Mouse (Mus musculus) C2C12 (cell line): ENCODE measurements around the gene Col16a1. TPM values are rescaled to one million over a fixed set of nuclear protein-coding genes. Genes with fewer than 3 reads are reported as not detected.
A peak's percentile ranks its signal among the peaks of the same experiment; 100 is the strongest.

ENCODE experiments used
- H3K27me3 ChIP-seq: one replicate; pipeline ENCODE4 v1.6.1; 2011; ENCODE audit not compliant: control insufficient read depth, insufficient read depth, insufficient read length
- H3K36me3 ChIP-seq: one replicate; pipeline ENCODE4 v1.6.1; 2011; ENCODE audit not compliant: control insufficient read depth, insufficient read depth
- H3K4me3 ChIP-seq: one replicate; pipeline ENCODE4 v1.5.1; 2011; ENCODE audit warnings: mild to moderate bottlenecking, control low read depth; ENCODE audit not compliant: poor library complexity, insufficient read depth, severe bottlenecking
- H3K79me2 ChIP-seq: one replicate; pipeline ENCODE4 v1.6.1; 2011; ENCODE audit not compliant: control insufficient read depth, insufficient read depth
- H3K79me3 ChIP-seq: one replicate; pipeline ENCODE4 v1.6.1; 2011; ENCODE audit warnings: low read depth, control low read depth
- H3ac ChIP-seq: one replicate; pipeline ENCODE3; 2011; ENCODE audit warnings: low read depth; ENCODE audit not compliant: control insufficient read depth, insufficient read length
- CEBPB ChIP-seq: IDR thresholded peaks from one replicate; pipeline ENCODE4 v1.6.1; 2011; ENCODE audit warnings: low read depth, mild to moderate bottlenecking, control low read depth, moderate library complexity
- CTCF ChIP-seq: IDR thresholded peaks from one replicate; pipeline ENCODE4 v1.5.1; 2011; ENCODE audit not compliant: control insufficient read depth, insufficient read depth, insufficient read length
- FOSL1 ChIP-seq: IDR thresholded peaks from one replicate; pipeline ENCODE4 v1.8.0; 2011; ENCODE audit warnings: mild to moderate bottlenecking, low read length; ENCODE audit not compliant: poor library complexity, insufficient read depth, severe bottlenecking
- MAX ChIP-seq: IDR thresholded peaks from one replicate; pipeline ENCODE4 v1.6.1; 2011; ENCODE audit warnings: mild to moderate bottlenecking, control low read depth
- MYOD1 ChIP-seq: IDR thresholded peaks from one replicate; pipeline ENCODE4 v1.6.1; 2011; ENCODE audit warnings: low read depth; ENCODE audit not compliant: control insufficient read depth, insufficient read length
- MYOG ChIP-seq: IDR thresholded peaks from one replicate; pipeline ENCODE4 v1.6.1; 2011; ENCODE audit not compliant: control insufficient read depth, insufficient read length; ENCODE audit errors: extremely low read depth
- USF1 ChIP-seq: IDR thresholded peaks from one replicate; pipeline ENCODE4 v1.6.1; 2011; ENCODE audit warnings: low read depth, mild to moderate bottlenecking, control low read depth, moderate library complexity
- polyA plus RNA-seq: library from polyadenylated mRNA; unstranded; fragments of >200 nt; fragmentation: generic; extraction: Trizol; gene quantifications from one replicate; pipeline ENCODE4 v1.2.1, GENCODE M21; 2012; ENCODE audit warnings: missing spikeins

Gene Col16a1
- polyA plus RNA-seq, 1 experiment = 7.5 TPM

DNA sequence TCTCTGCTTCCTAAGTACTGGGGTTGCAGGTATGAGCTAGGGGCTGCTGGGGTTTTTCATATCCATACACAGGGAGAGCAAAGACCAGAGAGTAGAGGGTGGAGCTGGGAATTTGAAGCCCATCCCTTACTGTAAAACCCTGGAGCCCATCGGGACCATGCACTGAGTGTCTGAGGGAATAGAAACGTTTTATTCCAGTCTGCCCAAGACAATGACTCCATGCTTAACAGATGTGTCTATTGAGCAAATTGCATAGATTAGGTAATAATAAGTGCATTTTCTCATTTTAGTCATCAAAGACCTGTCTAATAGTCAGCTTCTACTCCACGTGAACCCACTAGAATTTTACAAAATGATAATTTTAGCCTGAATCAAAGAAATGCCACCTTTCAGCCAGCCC, 22.9 kb downstream of the Col16a1 start:
- H3K4me3 ChIP-seq = no peak overlapping the region
- H3K79me3 ChIP-seq = no peaks in the 10 kb centered on the region
- no peaks in the 10 kb centered on the region for H3K79me2 ChIP-seq
- no peaks in the 10 kb centered on the region for H3K36me3 ChIP-seq
- no peak overlapping the region for H3ac ChIP-seq
- TF ChIP-seq MAX (no peak), FOSL1 (no peak), CTCF (no peak), USF1 (no peak), MYOD1 (no peak), MYOG (no peak), CEBPB (no peak)
- no peaks in the 10 kb centered on the region for H3K27me3 ChIP-seq

DNA sequence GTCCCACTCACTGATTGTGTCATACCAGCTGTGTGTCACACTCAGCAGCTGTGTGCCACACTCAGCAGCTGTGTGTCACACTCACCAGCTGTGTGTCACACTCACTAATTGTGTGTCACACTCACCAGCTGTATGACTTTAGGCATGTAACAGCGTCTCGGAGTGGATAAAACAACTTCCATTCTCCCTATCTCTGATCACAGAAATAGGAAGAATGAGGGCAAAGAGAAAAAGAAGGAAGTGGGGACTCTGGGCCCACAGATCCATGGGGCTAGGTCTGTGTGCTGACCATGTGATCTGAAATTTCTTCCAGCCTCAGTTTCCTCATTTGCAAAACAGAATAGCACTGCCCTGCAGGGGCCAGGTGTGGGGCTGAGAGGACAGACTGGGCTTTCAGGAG, 24.1 kb downstream of the Col16a1 start:
- H3K79me3 ChIP-seq = no peaks in the 10 kb centered on the region
- TF ChIP-seq MYOG (no peak), MYOD1 (no peak), CEBPB (no peak), FOSL1 (no peak), CTCF (no peak), MAX (no peak), USF1 (no peak)
- H3K36me3 ChIP-seq = no peaks in the 10 kb centered on the region

DNA sequence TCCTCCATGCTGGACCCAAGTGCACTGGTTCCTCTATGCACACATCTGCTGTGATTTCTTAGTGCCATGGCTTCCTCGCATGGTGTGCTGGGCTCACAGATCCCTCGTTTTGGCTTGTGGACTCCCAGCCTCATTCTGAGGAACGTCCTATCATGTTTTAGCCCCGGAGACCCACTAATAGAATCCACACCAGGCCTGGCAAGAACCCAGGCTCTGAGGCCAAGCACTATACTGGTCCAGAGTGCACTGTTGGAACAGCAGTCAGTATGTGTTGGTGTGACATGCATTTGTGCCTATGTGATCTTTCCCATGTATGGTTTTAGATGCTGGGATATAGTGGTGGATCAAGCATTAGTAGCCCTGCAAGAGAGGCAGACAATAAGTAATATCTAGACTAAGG, 25.7 kb downstream of the Col16a1 start:
- Histone ChIP-seq H3K79me3 (no peaks in the 10 kb centered on the region), H3K79me2 (no peaks in the 10 kb centered on the region), H3K27me3 (no peaks in the 10 kb centered on the region), H3ac (no peak overlapping the region), H3K36me3 (no peaks in the 10 kb centered on the region), H3K4me3 (no peak overlapping the region)
- TF ChIP-seq MYOD1 (no peak), MYOG (no peak), FOSL1 (no peak), MAX (no peak)

More for the DNA sequence above, 24.1 kb downstream of the Col16a1 start:
- Histone ChIP-seq H3K4me3 (no peak overlapping the region), H3K27me3 (no peaks in the 10 kb centered on the region), H3ac (no peak overlapping the region), H3K79me2 (no peaks in the 10 kb centered on the region)

DNA sequence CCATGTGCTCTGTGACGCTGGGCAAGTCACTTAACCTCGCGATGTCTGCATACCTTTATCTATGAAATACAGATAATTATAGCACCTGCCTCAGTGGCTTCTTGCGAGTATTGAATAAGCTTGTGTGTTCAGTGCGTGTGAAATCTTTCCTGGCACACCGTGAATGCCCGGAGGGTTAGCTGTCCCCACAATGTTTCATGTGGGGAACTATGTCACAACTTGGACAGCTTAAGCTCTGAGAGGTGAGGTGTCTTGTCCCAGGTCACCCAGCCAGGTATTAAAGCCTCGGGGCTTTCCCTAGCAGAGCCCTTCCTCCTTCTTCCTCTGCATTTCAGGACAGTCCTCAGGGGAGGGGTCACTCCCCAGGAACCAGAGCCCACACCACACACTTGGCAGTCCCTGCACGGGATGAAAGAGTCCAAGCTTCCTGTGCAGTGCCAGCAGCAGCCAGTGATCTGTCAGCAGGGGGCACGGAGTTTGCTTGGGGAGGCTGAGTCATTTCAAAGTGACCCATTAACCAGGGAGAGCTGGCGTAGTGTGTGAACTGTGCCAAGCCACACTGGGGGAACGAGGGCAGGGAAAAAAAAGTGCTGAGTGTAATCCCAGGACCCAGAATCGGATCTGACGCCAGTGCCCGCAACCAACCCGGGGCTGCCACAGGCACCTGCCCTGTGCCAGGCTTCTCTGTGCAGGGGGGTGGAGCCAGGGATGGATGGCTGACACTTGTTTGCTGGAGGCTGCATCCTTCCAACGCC, 27.3 kb downstream of the Col16a1 start:
- H3K79me2 ChIP-seq = no peaks in the 10 kb centered on the region
- H3K27me3 ChIP-seq = no peaks in the 10 kb centered on the region
- no peaks in the 10 kb centered on the region for H3K36me3 ChIP-seq
- H3K79me3 ChIP-seq = no peaks in the 10 kb centered on the region
- H3K4me3 ChIP-seq = no peak overlapping the region
- TF ChIP-seq CTCF (no peak), CEBPB (no peak), MYOG (no peak), MAX (no peak), USF1 (no peak), FOSL1 (peak; percentile 12), MYOD1 (peak; percentile 43)
- H3ac ChIP-seq = no peak overlapping the region

DNA sequence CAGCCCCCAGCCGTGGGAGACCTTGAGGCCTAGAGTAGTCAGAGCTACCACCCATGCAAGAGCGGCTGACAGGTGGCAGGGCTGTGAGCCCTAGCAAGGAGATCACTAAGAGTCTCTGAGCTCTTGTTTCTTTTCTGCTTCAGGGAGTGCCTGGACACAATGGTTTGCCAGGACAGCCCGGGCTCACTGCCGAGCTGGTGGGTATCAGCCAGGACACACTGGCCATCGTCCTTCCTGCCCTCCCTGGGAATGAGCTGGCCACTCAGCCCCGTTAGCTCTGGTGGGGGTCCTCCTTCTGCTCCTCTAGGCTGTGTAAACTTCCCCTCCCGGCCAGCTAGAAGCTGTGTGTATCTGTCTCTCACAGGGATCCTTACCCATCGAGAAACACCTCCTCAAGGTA, 29.2 kb downstream of the Col16a1 start:
- H3K79me3 ChIP-seq = no peaks in the 10 kb centered on the region
- no peaks in the 10 kb centered on the region for H3K79me2 ChIP-seq
- no peak overlapping the region for H3ac ChIP-seq
- H3K4me3 ChIP-seq = no peak overlapping the region
- TF ChIP-seq MAX (no peak), MYOD1 (no peak), FOSL1 (no peak), CEBPB (no peak), CTCF (no peak), MYOG (no peak), USF1 (no peak)
- H3K27me3 ChIP-seq = no peaks in the 10 kb centered on the region
- H3K36me3 ChIP-seq = no peaks in the 10 kb centered on the region

DNA sequence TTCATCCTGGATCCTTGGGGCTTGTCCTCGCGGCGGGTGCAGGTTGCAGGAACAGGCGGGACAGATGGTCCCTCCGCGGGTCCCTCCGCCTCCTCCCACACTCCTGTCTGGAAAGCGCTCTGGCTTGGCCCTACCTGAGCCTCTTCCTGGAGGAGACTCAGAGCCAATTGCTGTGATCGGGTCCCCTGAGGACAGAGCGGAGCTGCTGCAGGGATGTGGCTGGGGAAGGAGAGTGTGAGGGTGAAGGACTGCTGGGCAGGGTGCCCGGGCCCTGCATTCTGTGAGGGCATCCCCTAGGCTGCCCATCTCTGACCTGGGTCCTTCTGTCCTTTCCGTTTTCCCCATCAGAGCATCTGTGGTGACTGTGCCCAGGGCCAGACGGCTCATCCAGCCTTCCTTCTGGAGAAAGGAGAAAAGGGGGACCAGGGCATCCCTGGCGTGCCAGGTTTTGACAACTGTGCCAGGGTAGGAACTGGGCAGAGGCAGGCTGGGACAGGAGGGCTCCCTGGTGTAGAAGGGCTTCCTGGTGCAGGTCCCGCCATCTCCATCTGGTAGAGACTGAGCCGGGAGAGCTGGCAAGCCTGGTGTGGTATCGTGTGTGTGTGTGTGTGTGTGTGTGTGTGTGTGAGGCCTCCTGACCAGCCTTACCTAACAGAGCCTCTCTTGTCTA, 31.3 kb downstream of the Col16a1 start:
- Histone ChIP-seq H3ac (no peak overlapping the region), H3K79me2 (no peaks in the 10 kb centered on the region), H3K79me3 (no peaks in the 10 kb centered on the region), H3K4me3 (no peak overlapping the region), H3K27me3 (no peaks in the 10 kb centered on the region), H3K36me3 (no peaks in the 10 kb centered on the region)
- TF ChIP-seq MYOD1 = no peak
- no peak for TF ChIP-seq MAX
- TF ChIP-seq MYOG = no peak
- TF ChIP-seq CTCF = no peak
- no peak for TF ChIP-seq USF1
- TF ChIP-seq FOSL1 = no peak
- TF ChIP-seq CEBPB = no peak
